Mouse (Mus musculus) olfactory bulb, adult 2 months (tissue): ENCODE data around the gene Nrxn3. TPM values are rescaled to one million over a fixed set of nuclear protein-coding genes. Genes with fewer than 3 reads are reported as not detected.
A peak's percentile ranks its signal among the peaks of the same experiment; 100 is the strongest.

Experiments
- H3K27ac ChIP-seq: fragments of 200-500 bp; 2 replicates; pipeline ENCODE4 v1.5.1; 2012; ENCODE audit warnings: low read depth, low read length; ENCODE audit not compliant: insufficient read depth
- H3K4me1 ChIP-seq: fragments of 200-500 bp; 2 replicates; pipeline ENCODE4 v1.6.1; 2012; ENCODE audit warnings: low read length; ENCODE audit not compliant: control insufficient read depth, insufficient read depth
- H3K4me3 ChIP-seq: fragments of 200-500 bp; 2 replicates; pipeline ENCODE4 v1.5.1; 2012; ENCODE audit warnings: mild to moderate bottlenecking, low read depth, low read length, moderate library complexity; ENCODE audit not compliant: insufficient read depth
- CTCF ChIP-seq: fragments of 200-500 bp; IDR thresholded peaks from 2 replicates; pipeline ENCODE4 v1.5.1; 2012; ENCODE audit warnings: low read depth, mild to moderate bottlenecking, low read length, moderate library complexity; ENCODE audit not compliant: insufficient read depth
- POLR2A ChIP-seq: fragments of 200-500 bp; IDR thresholded peaks from 2 replicates; pipeline ENCODE4 v1.6.1; 2012; ENCODE audit warnings: mild to moderate bottlenecking, low read depth, low read length, moderate library complexity; ENCODE audit not compliant: insufficient read depth
- WGBS: fragments of 180-500 bp; shearing (Covaris S2); methylation state at CpG from one replicate; pipeline ENCODE4 v1.1.7; 2018; 5-methylcytosine and 5-hydroxymethylcytosine counted together
- polyA plus RNA-seq: library from polyadenylated mRNA; stranded (reverse); fragments of >200 nt; gene quantifications from 2 replicates; pipeline ENCODE4 v1.2.4, GENCODE M21; 2012; ENCODE audit warnings: low replicate concordance; ENCODE audit not compliant: missing spikeins, insufficient read depth, insufficient read length

Nrxn3 gene
- polyA plus RNA-seq, 1 experiment: not detected

GRCm38 (mm10) chr12:88800990-88801655 lies 78.4 kb downstream of the Nrxn3 start:
- Histone ChIP-seq H3K4me3 (no peak overlapping the region), H3K4me1 (peaks cover 8% of the 10 kb centered on the region), H3K27ac (no peak overlapping the region)
- WGBS: 13% methylated on average over 6 of the region's 6 CpGs
- TF ChIP-seq POLR2A: 0 out of 2 replicates have a peak, but pooled peaks have one; percentile 10
- no peak for TF ChIP-seq CTCF

GRCm38 (mm10) chr12:88801656-88802007 lies 79.0 kb downstream of the Nrxn3 start:
- no peak for TF ChIP-seq POLR2A
- TF ChIP-seq CTCF: no peak
- H3K27ac ChIP-seq: no peak overlapping the region
- WGBS: 28% methylated on average over 1 of the region's 1 CpGs

GRCm38 (mm10) chr12:88808947-88809346 lies 86.3 kb downstream of the Nrxn3 start:
- Histone ChIP-seq H3K4me1 (peaks cover 3% of the 10 kb centered on the region), H3K4me3 (no peak overlapping the region), H3K27ac (no peak overlapping the region)
- TF ChIP-seq POLR2A (no peak), CTCF (no peak)
- WGBS: 86% methylated on average over 1 of the region's 1 CpGs

More at GRCm38 (mm10) chr12:88801656-88802007, 79.0 kb downstream of the Nrxn3 start:
- Histone ChIP-seq H3K4me3 (no peak overlapping the region), H3K4me1 (peaks cover 7% of the 10 kb centered on the region)

- H3K4me1 ChIP-seq: peaks cover 6% of the 10 kb centered on the region
- no peak overlapping the region for H3K4me3 ChIP-seq
- TF ChIP-seq CTCF (no peak), POLR2A (no peak)
- 32% methylated on average over 5 of the region's 5 CpGs for WGBS
- 0 out of 2 replicates have a peak overlapping the region, but pooled peaks have one; percentile 44 for H3K27ac ChIP-seq
Measured at GRCm38 (mm10) chr12:88812173-88812572, 89.5 kb downstream of the Nrxn3 start.

GRCm38 (mm10) chr12:88816865-88817264 lies 94.2 kb downstream of the Nrxn3 start:
- Histone ChIP-seq H3K4me3 (no peak overlapping the region), H3K27ac (peak overlapping the region; percentile 80; the same call in 1 of the 2 replicates), H3K4me1 (peaks cover 13% of the 10 kb centered on the region)
- TF ChIP-seq POLR2A: no peak
- no peak for TF ChIP-seq CTCF
- 34% methylated on average over 5 of the region's 5 CpGs for WGBS

GRCm38 (mm10) chr12:88818622-88819334 lies 96.1 kb downstream of the Nrxn3 start:
- Histone ChIP-seq H3K27ac (peak overlapping the region; percentile 36; the same call in 1 of the 2 replicates), H3K4me1 (peaks cover 10% of the 10 kb centered on the region)
- 48% methylated on average over 4 of the region's 4 CpGs for WGBS

GRCm38 (mm10) chr12:88819335-88819709 lies 96.6 kb downstream of the Nrxn3 start:
- 52% methylated on average over 5 of the region's 5 CpGs for WGBS
- Histone ChIP-seq H3K4me3 (no peak overlapping the region), H3K4me1 (peaks cover 10% of the 10 kb centered on the region), H3K27ac (0 out of 2 replicates have a peak overlapping the region, but pooled peaks have one; percentile 17)
- TF ChIP-seq CTCF (no peak), POLR2A (no peak)

More at GRCm38 (mm10) chr12:88818622-88819334, 96.1 kb downstream of the Nrxn3 start:
- no peak overlapping the region for H3K4me3 ChIP-seq
- no peak for TF ChIP-seq POLR2A
- TF ChIP-seq CTCF: no peak

GRCm38 (mm10) chr12:88820131-88820530 lies 97.5 kb downstream of the Nrxn3 start:
- TF ChIP-seq CTCF (no peak), POLR2A (no peak)
- WGBS: 30% methylated on average over 3 of the region's 3 CpGs
- Histone ChIP-seq H3K4me1 (peaks cover 10% of the 10 kb centered on the region), H3K27ac (no peak overlapping the region), H3K4me3 (no peak overlapping the region)

- Histone ChIP-seq H3K4me1 (peaks cover 2% of the 10 kb centered on the region; the same call in 1 of the 2 replicates), H3K27ac (no peak overlapping the region), H3K4me3 (no peak overlapping the region)
- WGBS: 51% methylated on average over 1 of the region's 1 CpGs
- no peak for TF ChIP-seq POLR2A
- TF ChIP-seq CTCF: no peak
Measured at GRCm38 (mm10) chr12:88830851-88831250, 108.2 kb downstream of the Nrxn3 start.

GRCm38 (mm10) chr12:88835821-88836220 lies 113.1 kb downstream of the Nrxn3 start:
- TF ChIP-seq CTCF (no peak), POLR2A (no peak)
- no peak overlapping the region for H3K4me3 ChIP-seq
- H3K4me1 ChIP-seq: peaks cover 3% of the 10 kb centered on the region; the same call in 1 of the 2 replicates
- WGBS: 32% methylated on average over 2 of the region's 2 CpGs
- 0 out of 2 replicates have a peak overlapping the region, but pooled peaks have one; percentile 14 for H3K27ac ChIP-seq
